Mouse (Mus musculus): ENCODE measurements at regions not wholly inside any gene's neighbourhood (a gene's known extent, or its start where the extent isn't known, plus 50 kb on each side); places are given as distances from the start of the nearest gene placed in this dataset.
A peak's percentile ranks its signal among the peaks of the same experiment; 100 is the strongest.

DNA sequence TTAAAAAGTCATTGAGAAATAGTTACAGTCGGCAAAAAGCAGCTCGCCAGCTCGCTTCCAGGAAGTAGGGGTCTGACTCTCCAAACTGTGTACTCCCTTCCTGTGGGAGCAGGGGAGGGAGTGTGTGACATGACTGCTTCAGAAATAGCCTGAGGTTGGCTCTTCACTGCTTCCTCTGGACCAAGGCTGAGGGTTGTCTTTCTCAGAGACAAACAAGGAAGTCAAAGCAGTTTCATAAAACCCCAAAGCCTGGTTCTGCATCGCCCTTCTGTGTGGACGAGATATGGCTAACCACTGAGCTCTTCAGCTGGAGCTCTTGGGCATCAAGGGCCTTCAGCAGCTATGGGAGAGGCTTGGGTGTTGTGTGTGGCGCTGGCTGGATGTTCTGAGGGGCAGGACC lies 61.0 kb upstream of the Haao start:
- DNase-seq, result peak; percentile 62
- WGBS, result 71% methylated on average over 6 of the region's 6 CpGs
- no peak overlapping the region for H3K27ac ChIP-seq (ENCODE audit: insufficient read depth, low read depth, low read length)

DNA sequence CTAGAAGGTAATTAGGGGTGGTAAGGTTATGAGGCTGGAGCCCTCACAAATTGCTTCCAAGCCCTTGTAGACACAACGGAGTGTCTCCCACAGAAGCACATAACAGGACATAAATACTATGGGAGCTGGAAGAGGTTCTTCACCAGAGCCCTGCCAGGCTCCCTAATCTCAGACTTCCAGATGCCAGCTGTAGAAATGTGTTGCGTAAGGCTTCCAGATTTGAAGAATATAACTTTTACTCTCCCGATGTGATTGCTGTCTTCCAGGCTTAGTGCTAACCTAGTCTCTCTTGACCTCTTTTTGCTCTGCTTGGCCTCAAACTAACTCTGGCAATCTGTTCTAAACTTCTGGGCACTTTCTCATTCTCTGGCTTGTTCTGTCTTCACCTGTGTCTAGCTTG lies 59.8 kb upstream of the Haao start:
- Histone ChIP-seq H3K36me3 (ENCODE audit: control insufficient read depth, insufficient read depth, low read length) (no peaks in the 10 kb centered on the region), H3K27ac (ENCODE audit: insufficient read depth, low read depth, low read length) (no peak overlapping the region), H3K27me3 (replicated peaks; ENCODE audit: control insufficient read depth, insufficient read depth, low read length) (no peaks in the 10 kb centered on the region), H3K4me3 (ENCODE audit: insufficient read depth, low read depth, low read length) (no peak overlapping the region), H3K4me1 (ENCODE audit: control insufficient read depth, insufficient read depth, low read length) (no peaks in the 10 kb centered on the region; the same call in 1 of the 2 replicates)
- DNase-seq, result no peak
- TF ChIP-seq POLR2A (IDR thresholded peaks at IDR 0.05; ENCODE audit: low read depth, low read length) (no peak), CTCF (conservative IDR thresholded peaks at IDR 0.05; ENCODE audit: insufficient read depth, insufficient read length, low read depth, low read length) (no peak)
- 95% methylated on average over 3 of the region's 3 CpGs for WGBS

More for the DNA sequence above, 61.0 kb upstream of the Haao start:
- no peak for TF ChIP-seq POLR2A (IDR thresholded peaks at IDR 0.05; ENCODE audit: low read depth, low read length)
- no peak for TF ChIP-seq CTCF (conservative IDR thresholded peaks at IDR 0.05; ENCODE audit: insufficient read depth, insufficient read length, low read depth, low read length)
- Histone ChIP-seq H3K27me3 (replicated peaks; ENCODE audit: control insufficient read depth, insufficient read depth, low read length) (no peaks in the 10 kb centered on the region), H3K36me3 (ENCODE audit: control insufficient read depth, insufficient read depth, low read length) (no peaks in the 10 kb centered on the region), H3K4me1 (ENCODE audit: control insufficient read depth, insufficient read depth, low read length) (no peaks in the 10 kb centered on the region; the same call in 1 of the 2 replicates), H3K4me3 (ENCODE audit: insufficient read depth, low read depth, low read length) (no peak overlapping the region)

DNA sequence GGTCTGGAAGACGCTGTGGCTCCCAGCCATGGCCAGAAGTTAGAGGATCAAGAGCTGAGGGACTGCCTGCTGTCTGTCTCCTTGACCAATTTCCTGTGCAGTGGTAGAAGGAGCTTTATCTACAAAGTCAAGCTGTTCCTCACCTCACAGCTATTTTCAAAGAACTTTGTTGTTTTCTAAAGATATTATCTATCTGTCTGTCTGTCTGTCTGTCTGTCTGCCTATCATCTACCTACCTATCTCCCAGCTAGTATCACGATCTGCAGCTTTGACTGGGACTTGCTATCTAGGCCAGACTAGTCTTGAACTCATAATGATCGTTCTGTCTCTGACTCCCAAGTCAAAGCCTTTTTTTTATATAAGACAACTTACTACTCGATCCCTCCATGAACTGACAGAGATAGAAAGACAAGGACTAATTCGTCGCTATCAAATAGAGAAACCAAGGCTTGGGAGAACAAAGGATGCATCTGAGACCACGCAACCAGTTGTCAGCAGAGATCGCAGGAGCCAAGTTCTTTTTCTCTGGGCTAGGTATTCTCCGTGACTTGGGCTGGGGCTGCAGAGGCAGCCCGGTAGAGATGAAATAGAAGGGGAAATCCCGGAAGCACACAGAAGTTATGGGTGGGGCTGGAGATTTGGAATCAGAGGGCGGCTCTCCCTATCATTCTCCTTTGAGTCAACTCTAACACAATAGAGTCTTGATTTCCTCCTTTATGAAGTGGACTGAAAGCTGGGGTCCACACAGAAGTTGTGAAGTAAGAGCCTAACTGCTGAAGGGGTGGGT lies 59.2 kb upstream of the Haao start:
- no peak for DNase-seq
- Histone ChIP-seq H3K4me1 (ENCODE audit: control insufficient read depth, insufficient read depth, low read length) (no peaks in the 10 kb centered on the region; the same call in 1 of the 2 replicates), H3K4me3 (ENCODE audit: insufficient read depth, low read depth, low read length) (no peak overlapping the region), H3K27ac (ENCODE audit: insufficient read depth, low read depth, low read length) (no peak overlapping the region), H3K36me3 (ENCODE audit: control insufficient read depth, insufficient read depth, low read length) (no peaks in the 10 kb centered on the region), H3K27me3 (replicated peaks; ENCODE audit: control insufficient read depth, insufficient read depth, low read length) (no peaks in the 10 kb centered on the region)
- no peak for TF ChIP-seq POLR2A (IDR thresholded peaks at IDR 0.05; ENCODE audit: low read depth, low read length)
- no peak for TF ChIP-seq CTCF (conservative IDR thresholded peaks at IDR 0.05; ENCODE audit: insufficient read depth, insufficient read length, low read depth, low read length)
- 89% methylated on average over 12 of the region's 12 CpGs for WGBS

DNA sequence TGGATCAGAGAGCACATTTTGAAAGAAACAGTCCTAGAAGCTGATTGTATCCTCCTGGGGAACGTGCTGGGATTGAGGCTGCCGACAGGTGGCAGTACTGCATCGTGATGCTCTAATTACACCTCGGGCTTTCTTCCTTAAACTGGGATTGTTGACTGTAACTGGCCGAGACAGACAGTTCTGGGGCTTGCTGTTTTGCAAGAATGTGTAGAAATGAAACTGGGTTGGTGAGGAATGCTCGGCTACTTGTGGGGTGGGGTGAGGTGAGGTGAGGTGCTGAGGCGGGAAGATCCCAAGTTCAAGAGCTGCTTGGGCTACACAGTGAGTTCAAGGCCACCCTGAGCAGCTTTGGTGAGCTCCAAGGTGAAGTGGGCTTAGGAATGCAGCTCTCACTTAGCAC lies 55.7 kb upstream of the Haao start:
- no peaks in the 10 kb centered on the region for H3K4me1 ChIP-seq (ENCODE audit: control insufficient read depth, insufficient read depth, low read length)
- no peak overlapping the region for H3K27ac ChIP-seq (ENCODE audit: insufficient read depth, low read depth, low read length)
- peak; percentile 81 for DNase-seq
- no peak overlapping the region for H3K4me3 ChIP-seq (ENCODE audit: insufficient read depth, low read depth, low read length)
- no peaks in the 10 kb centered on the region for H3K27me3 ChIP-seq (replicated peaks; ENCODE audit: control insufficient read depth, insufficient read depth, low read length)
- WGBS, result 4% methylated on average over 7 of the region's 7 CpGs
- TF ChIP-seq POLR2A (IDR thresholded peaks at IDR 0.05; ENCODE audit: low read depth, low read length), result no peak
- TF ChIP-seq CTCF (conservative IDR thresholded peaks at IDR 0.05; ENCODE audit: insufficient read depth, insufficient read length, low read depth, low read length), result peak; percentile 97
- H3K36me3 ChIP-seq (ENCODE audit: control insufficient read depth, insufficient read depth, low read length), result no peaks in the 10 kb centered on the region

DNA sequence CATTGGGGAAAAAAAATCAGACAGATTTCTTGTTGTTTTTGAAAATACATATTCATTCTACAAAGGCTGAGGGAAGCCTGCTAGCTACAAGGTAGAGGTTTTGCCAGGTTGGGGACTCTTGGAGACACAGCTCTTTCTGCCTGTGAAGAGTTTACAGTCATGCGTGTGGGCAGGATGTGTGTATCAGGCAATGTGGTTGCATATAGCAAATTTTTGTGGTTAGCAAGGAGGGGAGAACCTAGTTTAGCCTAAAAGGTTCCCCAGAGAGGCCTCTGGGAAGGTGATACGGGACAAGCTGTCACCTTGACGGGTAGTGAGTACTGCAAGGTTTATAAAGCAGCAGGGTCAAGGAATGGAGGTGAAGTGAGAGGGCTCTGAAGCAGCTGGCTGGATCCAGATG lies 54.8 kb upstream of the Haao start:
- no peaks in the 10 kb centered on the region for H3K36me3 ChIP-seq (ENCODE audit: control insufficient read depth, insufficient read depth, low read length)
- no peaks in the 10 kb centered on the region for H3K27me3 ChIP-seq (replicated peaks; ENCODE audit: control insufficient read depth, insufficient read depth, low read length)
- no peak overlapping the region for H3K4me3 ChIP-seq (ENCODE audit: insufficient read depth, low read depth, low read length)
- 91% methylated on average over 3 of the region's 3 CpGs for WGBS
- no peak for TF ChIP-seq CTCF (conservative IDR thresholded peaks at IDR 0.05; ENCODE audit: insufficient read depth, insufficient read length, low read depth, low read length)
- TF ChIP-seq POLR2A (IDR thresholded peaks at IDR 0.05; ENCODE audit: low read depth, low read length), result no peak
- no peak for DNase-seq
- no peaks in the 10 kb centered on the region for H3K4me1 ChIP-seq (ENCODE audit: control insufficient read depth, insufficient read depth, low read length)
- H3K27ac ChIP-seq (ENCODE audit: insufficient read depth, low read depth, low read length), result no peak overlapping the region

DNA sequence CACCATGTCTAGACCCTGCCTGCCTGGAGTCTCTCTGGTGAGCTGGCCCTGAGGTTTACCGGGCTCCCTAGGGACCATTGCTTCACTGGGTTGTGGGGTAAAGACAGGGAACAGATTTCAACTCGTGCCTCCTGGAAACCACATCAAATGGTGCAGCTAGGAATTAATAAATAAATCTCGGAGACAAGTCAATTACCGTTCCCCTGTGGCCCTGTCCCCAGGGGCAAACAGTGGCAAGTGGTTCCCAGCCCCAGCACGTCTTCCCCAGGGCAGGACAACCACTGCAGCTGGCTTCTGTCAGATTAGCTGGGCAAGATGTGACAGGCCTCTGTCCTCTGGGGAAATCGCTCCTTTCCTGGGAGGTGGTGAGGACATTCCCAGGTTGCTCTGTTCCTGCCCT lies 54.3 kb upstream of the Haao start:
- TF ChIP-seq POLR2A (IDR thresholded peaks at IDR 0.05; ENCODE audit: low read depth, low read length) (no peak), CTCF (conservative IDR thresholded peaks at IDR 0.05; ENCODE audit: insufficient read depth, insufficient read length, low read depth, low read length) (no peak)
- no peak for DNase-seq
- no peaks in the 10 kb centered on the region for H3K27me3 ChIP-seq (replicated peaks; ENCODE audit: control insufficient read depth, insufficient read depth, low read length)
- WGBS, result 66% methylated on average over 6 of the region's 6 CpGs
- H3K27ac ChIP-seq (ENCODE audit: insufficient read depth, low read depth, low read length), result no peak overlapping the region
- H3K36me3 ChIP-seq (ENCODE audit: control insufficient read depth, insufficient read depth, low read length), result no peaks in the 10 kb centered on the region
- no peak overlapping the region for H3K4me3 ChIP-seq (ENCODE audit: insufficient read depth, low read depth, low read length)
- H3K4me1 ChIP-seq (ENCODE audit: control insufficient read depth, insufficient read depth, low read length), result no peaks in the 10 kb centered on the region

DNA sequence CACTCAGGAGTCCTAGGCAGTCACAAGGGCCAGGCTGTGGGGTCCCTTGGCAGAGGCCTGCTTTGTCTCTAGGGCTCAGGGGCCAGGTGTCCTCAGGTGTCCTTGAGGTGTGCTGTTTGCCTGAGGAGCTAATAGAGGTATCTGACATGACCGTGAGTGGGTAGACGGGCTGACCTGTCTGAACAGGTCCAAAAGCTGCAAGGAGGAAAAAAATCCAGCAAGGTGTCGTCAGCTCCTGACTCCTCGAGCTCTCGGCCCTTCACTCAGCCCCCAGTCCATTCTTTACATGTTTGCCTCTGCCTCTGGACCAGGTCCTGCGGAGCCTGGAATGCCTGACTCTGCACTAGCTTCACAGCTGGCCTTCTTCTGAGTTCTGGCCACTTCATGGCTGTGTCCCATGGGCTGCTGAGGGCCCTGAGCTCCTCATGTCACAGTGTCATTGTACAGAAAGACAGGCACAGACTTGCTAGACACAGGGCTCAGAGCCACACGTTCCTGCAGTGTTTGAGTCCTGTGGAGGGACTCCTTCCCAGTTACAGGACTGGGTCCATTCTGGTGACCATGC lies 51.9 kb upstream of the Haao start:
- 62% methylated on average over 7 of the region's 7 CpGs for WGBS
- H3K4me3 ChIP-seq (ENCODE audit: insufficient read depth, low read depth, low read length), result no peak overlapping the region
- no peak for TF ChIP-seq CTCF (conservative IDR thresholded peaks at IDR 0.05; ENCODE audit: insufficient read depth, insufficient read length, low read depth, low read length)
- no peak for TF ChIP-seq POLR2A (IDR thresholded peaks at IDR 0.05; ENCODE audit: low read depth, low read length)

More for the DNA sequence above, 51.9 kb upstream of the Haao start:
- Histone ChIP-seq H3K36me3 (ENCODE audit: control insufficient read depth, insufficient read depth, low read length) (no peaks in the 10 kb centered on the region), H3K27ac (ENCODE audit: insufficient read depth, low read depth, low read length) (no peak overlapping the region), H3K4me1 (ENCODE audit: control insufficient read depth, insufficient read depth, low read length) (no peaks in the 10 kb centered on the region), H3K27me3 (replicated peaks; ENCODE audit: control insufficient read depth, insufficient read depth, low read length) (no peaks in the 10 kb centered on the region)
- no peak for DNase-seq
